Mouse (Mus musculus): ENCODE measurements around the gene Glrx5.

The Glrx5 gene

DNA sequence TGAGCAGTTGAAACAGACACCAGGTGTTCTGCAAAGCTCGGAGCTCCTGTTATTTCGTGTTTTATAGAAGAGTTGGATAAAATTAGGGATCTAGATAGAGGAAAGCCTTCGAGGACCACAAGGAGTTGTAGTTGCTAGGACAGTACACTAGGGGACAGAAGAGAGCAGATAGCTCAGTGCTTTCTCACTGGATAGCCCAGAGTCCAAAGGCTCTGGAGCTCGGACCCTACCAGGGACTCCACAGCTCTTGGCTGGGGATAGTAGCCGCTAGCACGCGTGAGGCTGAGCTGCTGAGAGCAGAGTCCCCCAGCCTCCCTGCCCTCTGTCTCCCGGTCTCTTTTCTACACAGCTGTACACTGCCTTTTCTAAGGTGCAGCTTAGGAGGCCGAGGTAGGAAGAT is 41.2 kb downstream of the Glrx5 start:
- peak; percentile 46 for DNase-seq (ENCODE audit: low read depth)

DNA sequence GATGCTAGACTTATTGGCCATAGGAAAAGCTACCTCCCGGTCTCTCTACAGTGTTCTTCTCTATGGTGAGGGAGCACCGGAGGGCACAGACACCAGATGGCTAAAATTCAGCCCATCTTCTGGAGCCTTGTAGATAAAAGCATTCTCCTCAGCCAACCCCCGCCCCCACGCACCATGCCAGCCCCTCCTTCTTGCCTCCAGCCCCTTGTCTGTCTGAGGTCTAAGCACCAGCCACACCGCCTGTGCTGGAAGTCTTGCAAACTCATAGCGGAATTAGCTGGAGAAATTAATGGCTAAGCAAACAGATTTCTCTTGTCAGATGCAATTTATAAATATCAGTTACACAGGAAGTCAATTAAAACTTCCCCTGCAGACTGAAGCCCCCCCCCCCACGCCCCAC is 43.0 kb downstream of the Glrx5 start:
- no peak for DNase-seq (ENCODE audit: low read depth)

- no peak for DNase-seq (ENCODE audit: low read depth)
Measured at GRCm38 (mm10) chr12:105076511-105076910, 44.0 kb downstream of the Glrx5 start.

DNA sequence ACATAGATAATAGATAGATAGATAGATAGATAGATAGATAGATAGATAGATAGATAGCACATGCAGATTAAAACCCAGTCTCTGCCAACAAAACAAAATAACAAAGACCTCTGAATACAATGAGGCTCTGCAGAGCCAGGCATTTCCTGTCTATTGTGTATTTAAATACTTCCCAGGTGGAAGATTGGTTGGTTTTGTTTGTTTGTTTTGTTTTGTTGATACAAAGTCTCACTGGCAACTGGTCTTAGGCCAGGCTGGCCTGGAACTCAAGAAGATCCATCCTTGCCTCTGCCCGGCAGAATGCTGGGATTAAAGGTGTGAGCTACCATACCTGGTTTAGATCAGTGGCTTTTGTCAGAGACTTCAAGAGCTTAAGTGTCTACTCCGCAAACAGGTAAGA is 44.7 kb downstream of the Glrx5 start:
- DNase-seq (ENCODE audit: low read depth), result no peak

DNA sequence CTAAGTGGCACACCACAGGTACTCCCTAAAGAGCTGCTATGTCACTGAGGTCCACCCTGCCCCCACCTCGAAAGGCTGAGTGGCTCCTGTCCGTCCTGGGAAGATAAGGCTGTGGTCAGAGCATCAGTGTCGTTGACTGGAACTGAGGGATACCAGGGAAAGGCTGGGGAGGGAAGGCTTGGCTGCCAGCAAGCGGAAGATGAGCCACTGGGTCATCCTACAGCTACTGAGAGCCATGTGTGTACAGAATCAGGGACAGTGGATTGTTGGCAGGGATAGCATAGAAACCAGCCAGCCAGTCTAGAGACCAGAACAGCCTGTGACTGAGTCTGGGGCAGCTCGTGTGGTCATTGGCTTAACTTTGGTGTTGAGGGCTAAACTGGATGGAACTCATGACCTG is 51.7 kb downstream of the Glrx5 start:
- no peak for DNase-seq (ENCODE audit: low read depth)

DNA sequence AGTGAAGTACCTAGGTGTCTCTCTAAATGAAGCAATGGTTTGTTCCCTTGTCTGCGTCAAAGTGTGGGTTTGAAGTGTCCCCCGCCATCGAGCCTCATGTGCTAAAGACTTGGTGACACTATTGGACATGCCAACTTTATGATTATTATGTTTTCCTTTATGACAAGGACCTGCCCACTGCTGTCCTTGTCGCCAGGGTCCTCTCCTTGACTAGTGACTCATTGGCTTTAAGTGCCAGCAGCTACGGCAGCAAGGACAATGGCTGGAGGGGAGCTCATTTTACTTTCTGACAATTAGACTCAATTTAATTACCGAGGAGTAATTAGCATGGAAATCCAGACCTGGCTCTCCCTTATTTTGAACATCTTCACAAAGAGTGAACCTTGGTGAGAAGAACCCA is 52.3 kb downstream of the Glrx5 start:
- no peak for DNase-seq (ENCODE audit: low read depth)

DNA sequence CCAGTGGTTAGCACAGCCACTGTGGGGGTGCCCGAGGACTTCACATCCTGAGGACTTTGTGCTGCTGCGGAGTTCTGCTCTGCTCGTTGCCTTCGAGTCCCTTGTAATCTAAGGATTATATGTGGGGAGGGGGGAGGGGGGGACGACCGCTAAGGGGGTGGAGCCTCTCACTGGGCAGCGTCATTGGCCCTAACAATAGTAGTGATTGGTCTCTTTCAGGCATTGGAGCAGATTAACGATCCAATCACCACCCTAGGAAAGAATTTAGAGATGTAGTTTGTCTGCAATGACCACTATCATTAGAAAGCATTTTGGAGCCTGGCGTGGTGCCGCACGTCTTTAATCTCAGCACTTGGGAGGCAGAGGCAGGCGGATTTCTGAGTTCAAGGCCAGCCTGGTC is 52.8 kb downstream of the Glrx5 start:
- no peak for DNase-seq (ENCODE audit: low read depth)

GRCm38 (mm10) chr12:105086781-105087180 is 54.3 kb downstream of the Glrx5 start:
- DNase-seq (ENCODE audit: low read depth), result no peak

GRCm38 (mm10) chr12:105087353-105087752 is 54.9 kb downstream of the Glrx5 start:
- DNase-seq (ENCODE audit: low read depth), result no peak

DNA sequence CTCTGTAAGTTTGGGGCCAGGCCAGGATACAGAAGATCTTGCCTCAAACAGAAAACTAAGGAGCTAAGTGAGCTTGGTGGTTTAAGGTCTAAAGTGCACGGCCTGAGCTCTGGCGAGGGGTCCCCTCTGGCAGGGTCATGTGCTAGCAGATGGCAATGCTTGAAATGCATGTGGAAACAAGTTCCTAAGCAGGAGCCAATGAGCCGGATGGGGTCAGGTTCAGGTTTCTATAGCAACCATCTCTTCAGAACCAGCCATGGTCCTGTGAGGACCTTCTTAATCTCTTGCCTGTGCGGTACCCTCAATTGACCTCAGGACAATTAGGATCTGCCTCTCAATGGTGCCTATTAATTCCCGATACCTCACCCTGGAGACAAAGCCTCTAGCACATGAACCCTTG is 56.7 kb downstream of the Glrx5 start:
- no peak for DNase-seq (ENCODE audit: low read depth)

DNA sequence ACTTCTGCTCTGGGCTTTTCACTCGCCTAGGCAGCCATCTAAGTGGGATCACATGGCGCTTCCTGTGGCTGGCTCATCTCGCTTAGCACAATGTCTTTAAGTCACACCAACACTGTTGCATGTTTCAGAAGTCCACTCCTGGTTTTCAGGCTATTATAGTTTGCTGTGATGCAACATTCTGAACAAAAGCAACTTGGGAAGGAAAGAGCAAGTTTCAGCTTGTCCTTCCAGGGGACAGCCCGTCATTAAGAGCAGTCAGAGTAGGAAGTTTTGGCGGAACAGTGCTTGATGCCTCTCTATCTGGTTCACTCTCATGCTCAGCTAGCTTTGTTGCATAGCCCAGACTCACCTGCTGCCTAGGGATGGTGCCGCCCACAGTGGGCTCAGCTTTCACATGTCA is 59.1 kb downstream of the Glrx5 start:
- DNase-seq (ENCODE audit: low read depth), result no peak

Data from 416B (cell line).